Mouse (Mus musculus) c-Kit-positive CD71-negative TER-119-negative erythroid progenitor cells, embryonic 14.5 days (primary cell): ENCODE measurements around the gene Robo2.

Source experiments
- DNase-seq: peaks from one replicate; pipeline ENCODE4 v3.0.0-alpha.2; 2013; ENCODE audit warnings: low read depth

The Robo2 gene

GRCm38 (mm10) chr16:73939423-73940210 lies 472.0 kb downstream of the Robo2 start:
- DNase-seq, result no peak

- no peak for DNase-seq
Measured at GRCm38 (mm10) chr16:73930323-73930722, 481.3 kb downstream of the Robo2 start.

GRCm38 (mm10) chr16:73927481-73927880 lies 484.1 kb downstream of the Robo2 start:
- DNase-seq, result no peak

- no peak for DNase-seq
Measured at GRCm38 (mm10) chr16:73915425-73915824, 496.2 kb downstream of the Robo2 start.

- no peak for DNase-seq
Measured at GRCm38 (mm10) chr16:73914936-73915335, 496.7 kb downstream of the Robo2 start.

GRCm38 (mm10) chr16:73908504-73908903 lies 503.1 kb downstream of the Robo2 start:
- peak; percentile 1 for DNase-seq

- no peak for DNase-seq
Measured at GRCm38 (mm10) chr16:73896856-73897255, 514.8 kb downstream of the Robo2 start.

- no peak for DNase-seq
Measured at GRCm38 (mm10) chr16:73881911-73882310, 529.7 kb downstream of the Robo2 start.

GRCm38 (mm10) chr16:73877973-73878372 lies 533.7 kb downstream of the Robo2 start:
- no peak for DNase-seq

GRCm38 (mm10) chr16:73874991-73875390 lies 536.6 kb downstream of the Robo2 start:
- DNase-seq, result peak; percentile 13

GRCm38 (mm10) chr16:73873828-73874558 lies 537.6 kb downstream of the Robo2 start:
- DNase-seq, result no peak

- no peak for DNase-seq
Measured at GRCm38 (mm10) chr16:73870296-73870695, 541.3 kb downstream of the Robo2 start.

- DNase-seq, result no peak
Measured at GRCm38 (mm10) chr16:73869527-73870212, 542.0 kb downstream of the Robo2 start.

GRCm38 (mm10) chr16:73864625-73865024 lies 547.0 kb downstream of the Robo2 start:
- DNase-seq, result no peak

- no peak for DNase-seq
Measured at GRCm38 (mm10) chr16:73863748-73864147, 547.9 kb downstream of the Robo2 start.

GRCm38 (mm10) chr16:73858717-73859116 lies 552.9 kb downstream of the Robo2 start:
- DNase-seq, result no peak

- no peak for DNase-seq
Measured at GRCm38 (mm10) chr16:73855821-73856220, 555.8 kb downstream of the Robo2 start.
